Mouse (Mus musculus) neural tube, embryonic 11.5 days (tissue): Measurements from ENCODE around the gene Gm11213. TPM values are rescaled to one million over a fixed set of nuclear protein-coding genes. Genes with fewer than 3 reads are reported as not detected.
A peak's percentile ranks its signal among the peaks of the same experiment; 100 is the strongest.

ENCODE experiments used
- ATAC-seq: fragments of 200-750 bp; cut with Nextera tagmentation; 2 replicates; pipeline ENCODE4 v1.8.0; 2017; ENCODE audit warnings: moderate number of reproducible peaks, mild to moderate bottlenecking, moderate TSS enrichment, moderate library complexity; ENCODE audit not compliant: insufficient read depth, low FRiP score, low TSS enrichment
- DNase-seq: peaks from one replicate; pipeline ENCODE4 v3.0.0-alpha.2; 2015; ENCODE audit warnings: low spot score
- H3K27ac ChIP-seq: fragments of 300-500 bp; sonication (generic); 2 replicates; pipeline ENCODE4 v1.5.1; 2014; ENCODE audit warnings: low read depth, mild to moderate bottlenecking, low read length
- H3K27me3 ChIP-seq: fragments of 300-500 bp; sonication (generic); 2 replicates; pipeline ENCODE4 v1.6.1; 2014; ENCODE audit warnings: mild to moderate bottlenecking, low read length, mixed read lengths; ENCODE audit not compliant: control insufficient read depth, insufficient read depth
- H3K36me3 ChIP-seq: fragments of 300-500 bp; sonication (generic); 2 replicates; pipeline ENCODE4 v1.6.1; 2014; ENCODE audit warnings: mild to moderate bottlenecking, low read length, moderate library complexity, mixed read lengths; ENCODE audit not compliant: control insufficient read depth, insufficient read depth
- H3K4me1 ChIP-seq: fragments of 300-500 bp; sonication (generic); 2 replicates; pipeline ENCODE4 v1.6.1; 2014; ENCODE audit warnings: low read length, mixed read lengths; ENCODE audit not compliant: control insufficient read depth, insufficient read depth
- H3K4me2 ChIP-seq: fragments of 300-500 bp; sonication (generic); 2 replicates; pipeline ENCODE4 v1.6.1; 2014; ENCODE audit warnings: low read depth, mild to moderate bottlenecking, moderate library complexity
- H3K4me3 ChIP-seq: fragments of 300-500 bp; sonication (generic); 2 replicates; pipeline ENCODE4 v1.5.1; 2014; ENCODE audit warnings: low read depth, low read length
- H3K9ac ChIP-seq: fragments of 300-500 bp; sonication (generic); 2 replicates; pipeline ENCODE4 v1.6.1; 2014; ENCODE audit warnings: mild to moderate bottlenecking, low read length
- H3K9me3 ChIP-seq: fragments of 300-500 bp; sonication (generic); 2 replicates; pipeline ENCODE4 v1.6.1; 2016; ENCODE audit warnings: low read length; ENCODE audit not compliant: control insufficient read depth
- whole genome bisulfite sequencing: fragments of 180-500 bp; shearing (Covaris S2); extraction: QIAGEN DNeasy Blood & Tissue Kit; methylation state at CpG from one replicate; pipeline ENCODE4 v1.1.7; 2014; 5-methylcytosine and 5-hydroxymethylcytosine counted together
- polyA plus RNA-seq: library from polyadenylated mRNA; unstranded; fragments of >200 nt; fragmentation: Nextera tagmentation; extraction: Ambion mirVana; gene quantifications from 2 replicates; pipeline ENCODE4 v1.2.1, GENCODE M21; 2014

The Gm11213 gene
- polyA plus RNA-seq, 1 experiment from 2014 or later, result not detected

DNA sequence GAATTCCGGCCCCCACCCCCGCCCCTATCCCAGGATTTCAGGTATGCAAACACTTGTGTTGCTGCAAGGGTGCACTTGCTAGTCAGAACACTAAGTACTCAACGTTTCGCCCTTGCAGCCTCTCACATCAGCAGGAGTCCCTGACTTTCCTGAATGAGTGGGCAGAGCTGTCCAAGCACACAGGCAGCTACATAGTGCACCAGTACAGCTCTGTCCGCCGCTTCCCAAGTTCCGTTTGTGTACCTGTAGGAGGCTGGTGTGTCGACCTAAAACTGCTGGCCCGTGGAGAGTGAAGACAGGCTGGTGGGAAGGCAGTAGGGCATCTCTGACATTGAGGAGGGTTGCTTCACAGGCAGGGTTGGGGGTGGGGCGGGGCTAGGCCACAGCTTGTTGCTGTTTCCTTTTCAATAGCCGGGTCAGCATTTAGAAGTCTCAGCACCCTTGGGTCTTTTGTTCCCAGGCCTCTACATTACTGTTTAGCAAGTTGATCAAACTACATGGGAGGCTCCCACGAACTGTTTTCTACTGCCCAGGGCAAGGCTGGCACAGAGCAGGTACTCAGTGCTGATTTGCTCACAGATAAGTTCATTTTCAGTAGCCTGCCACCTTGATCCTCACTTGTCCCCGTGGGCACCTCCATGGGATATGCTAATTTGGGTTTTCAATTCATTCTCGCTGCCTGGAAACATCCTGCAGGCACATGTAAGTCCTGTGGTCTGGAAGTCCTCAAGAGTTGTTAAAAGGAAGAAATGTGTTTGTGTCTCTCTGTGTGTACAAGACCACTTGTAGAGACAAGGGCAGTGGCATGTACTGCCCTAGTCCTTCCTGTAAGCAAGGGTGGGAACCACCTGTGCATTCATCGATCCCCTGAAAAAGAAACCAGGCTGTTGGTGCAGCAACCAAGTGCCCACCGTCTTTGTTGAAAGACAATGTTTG lies 47.7 kb downstream of the Gm11213 start:
- Histone ChIP-seq H3K9ac (0 out of 2 replicates have a peak overlapping the region, but pooled peaks have one; percentile 11), H3K4me3 (no peak overlapping the region), H3K27me3 (no peaks in the 10 kb centered on the region), H3K4me2 (peak overlapping the region; percentile 81; the same call in 1 of the 2 replicates), H3K4me1 (peaks cover 20% of the 10 kb centered on the region), H3K36me3 (peaks cover 2% of the 10 kb centered on the region; the same call in 1 of the 2 replicates), H3K9me3 (no peaks in the 10 kb centered on the region), H3K27ac (no peak overlapping the region)
- DNase-seq (no peak), ATAC-seq (no peak)
- WGBS, result 24% methylated on average over 16 of the region's 16 CpGs

DNA sequence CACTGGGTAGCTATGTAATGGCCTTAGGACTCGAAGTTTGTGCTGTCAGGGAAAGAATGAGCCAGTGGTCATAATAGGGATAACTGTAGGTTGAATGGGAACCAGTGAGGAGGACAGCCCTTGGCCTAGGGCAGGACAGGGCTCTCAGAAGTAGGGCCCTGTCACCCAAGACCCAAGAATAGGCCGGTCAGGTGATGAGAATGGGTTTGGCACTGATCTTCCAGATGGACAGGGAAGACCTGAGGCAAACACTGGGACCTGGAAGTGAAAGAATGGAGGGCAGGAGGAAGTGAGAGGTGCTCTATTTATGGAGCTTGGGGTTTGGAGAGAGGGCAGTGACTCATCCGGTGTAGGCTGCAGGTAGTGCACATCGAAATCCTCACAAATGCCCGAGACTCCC lies 48.4 kb downstream of the Gm11213 start:
- ATAC-seq (no peak), DNase-seq (no peak)
- Histone ChIP-seq H3K9me3 (no peaks in the 10 kb centered on the region), H3K27ac (no peak overlapping the region), H3K36me3 (peaks cover 3% of the 10 kb centered on the region), H3K27me3 (no peaks in the 10 kb centered on the region), H3K9ac (no peak overlapping the region), H3K4me1 (peaks cover 20% of the 10 kb centered on the region), H3K4me3 (no peak overlapping the region), H3K4me2 (no peak overlapping the region)
- WGBS, result 63% methylated on average over 5 of the region's 5 CpGs

DNA sequence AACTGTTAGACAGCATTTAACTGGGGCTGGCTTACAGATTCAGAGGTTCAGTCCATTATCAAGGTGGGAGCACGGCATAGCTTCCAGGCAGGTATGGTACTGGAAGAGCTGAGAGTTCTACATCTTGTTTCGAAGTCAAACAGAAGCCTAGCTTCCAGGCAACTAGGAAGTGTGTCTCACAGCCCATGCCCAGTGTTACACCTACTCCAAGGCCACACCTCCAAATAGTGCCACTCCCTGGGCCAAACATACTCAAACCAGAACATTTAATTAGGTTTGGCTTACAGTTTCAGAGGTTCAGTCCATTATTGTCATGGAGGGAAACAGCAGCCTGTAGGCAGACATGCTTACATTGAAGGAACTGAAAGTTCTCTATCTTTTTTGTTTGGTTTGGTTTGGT lies 50.0 kb downstream of the Gm11213 start:
- Histone ChIP-seq H3K27me3 (no peaks in the 10 kb centered on the region), H3K27ac (no peak overlapping the region), H3K4me1 (peaks cover 20% of the 10 kb centered on the region), H3K4me3 (no peak overlapping the region), H3K4me2 (no peak overlapping the region), H3K9ac (no peak overlapping the region), H3K36me3 (peaks cover 4% of the 10 kb centered on the region), H3K9me3 (no peaks in the 10 kb centered on the region)
- 90% methylated on average over 2 of the region's 2 CpGs for WGBS
- no peak for DNase-seq
- ATAC-seq, result no peak

DNA sequence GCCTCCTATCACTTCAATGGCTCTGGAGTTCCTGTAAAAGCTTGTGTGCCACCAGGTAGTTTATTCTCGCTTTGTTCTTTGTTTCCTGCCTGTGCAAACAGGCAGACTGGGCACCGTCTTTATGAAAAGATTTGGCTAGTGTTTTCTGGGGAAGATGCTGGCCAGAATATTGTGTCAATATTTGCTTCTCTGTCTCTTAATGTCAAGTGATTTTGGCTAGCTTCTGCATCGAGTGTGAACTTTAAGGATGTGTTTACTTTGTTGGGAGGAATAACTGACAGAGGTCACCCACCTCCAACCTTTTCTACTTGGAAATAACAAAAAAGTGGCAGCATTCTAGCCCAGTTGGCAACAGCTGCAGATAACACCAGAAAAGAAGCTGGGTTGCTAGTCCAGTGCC lies 50.4 kb downstream of the Gm11213 start:
- H3K36me3 ChIP-seq, result peaks cover 5% of the 10 kb centered on the region
- no peaks in the 10 kb centered on the region for H3K9me3 ChIP-seq
- DNase-seq (no peak), ATAC-seq (no peak)
- no peak overlapping the region for H3K4me3 ChIP-seq
- 38% methylated on average over 3 of the region's 3 CpGs for WGBS
- H3K27ac ChIP-seq, result no peak overlapping the region
- H3K4me1 ChIP-seq, result peaks cover 20% of the 10 kb centered on the region
- no peak overlapping the region for H3K4me2 ChIP-seq
- no peaks in the 10 kb centered on the region for H3K27me3 ChIP-seq
- no peak overlapping the region for H3K9ac ChIP-seq

DNA sequence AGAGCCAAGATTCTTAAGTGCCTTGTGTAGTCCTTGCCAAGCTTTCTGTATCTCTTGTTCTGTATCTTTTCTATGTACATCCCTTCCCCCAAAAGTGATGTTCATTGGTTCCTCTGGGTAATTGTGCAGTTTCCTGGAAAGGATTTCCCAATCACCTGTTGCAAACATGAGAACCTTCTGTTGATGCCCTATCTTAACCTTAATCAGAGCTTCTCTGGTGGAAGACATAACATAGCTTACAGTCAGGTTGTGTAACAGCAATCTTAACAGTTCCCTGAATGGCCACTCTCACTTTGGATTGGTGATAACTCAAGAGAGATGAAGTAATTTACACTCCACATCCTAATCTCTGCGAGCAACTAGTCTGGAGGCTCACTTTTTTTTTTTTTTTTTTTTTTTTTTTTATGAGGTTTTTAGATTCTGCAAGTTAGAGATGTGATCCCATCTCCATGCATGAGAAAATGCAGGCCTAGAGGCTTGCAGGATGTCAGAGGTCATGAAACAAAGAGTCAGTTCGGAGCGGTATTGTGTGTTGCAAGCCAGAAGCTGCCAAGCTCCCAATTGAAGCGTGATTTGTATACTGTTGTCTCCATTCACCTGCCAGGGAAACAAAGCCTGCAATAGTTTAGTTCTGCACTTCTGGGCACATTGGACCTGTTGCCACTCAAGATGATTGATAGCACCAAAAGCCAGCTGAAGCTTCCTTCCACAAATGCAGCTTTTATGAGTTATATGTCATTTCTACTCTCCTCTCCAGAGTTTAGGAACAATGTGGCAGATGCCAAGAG lies 51.1 kb downstream of the Gm11213 start:
- Histone ChIP-seq H3K36me3 (peaks cover 8% of the 10 kb centered on the region), H3K27me3 (no peaks in the 10 kb centered on the region), H3K4me2 (no peak overlapping the region), H3K9me3 (no peaks in the 10 kb centered on the region), H3K4me1 (peaks cover 17% of the 10 kb centered on the region), H3K4me3 (no peak overlapping the region), H3K27ac (no peak overlapping the region), H3K9ac (no peak overlapping the region)
- DNase-seq, result no peak
- no peak for ATAC-seq
- 44% methylated on average over 4 of the region's 4 CpGs for WGBS

DNA sequence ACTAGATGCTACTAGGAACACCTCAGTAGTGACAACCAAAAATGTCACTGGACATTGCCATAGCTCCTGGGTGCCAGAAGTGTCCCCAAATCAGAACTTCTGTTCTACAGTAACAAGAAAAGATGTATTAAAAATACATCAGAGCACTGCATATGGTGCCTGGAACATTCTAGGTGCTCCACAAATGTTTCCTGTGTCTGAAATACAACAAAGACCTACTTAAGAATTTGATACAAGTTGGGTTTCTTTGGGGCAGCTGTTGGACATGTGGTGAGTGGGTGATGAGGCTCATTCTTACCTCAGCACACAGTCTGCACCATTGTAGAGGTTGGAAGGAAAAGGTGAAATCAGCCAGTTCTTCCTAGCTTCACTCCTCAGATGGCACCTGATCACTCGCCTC lies 52.2 kb downstream of the Gm11213 start:
- H3K9me3 ChIP-seq, result no peaks in the 10 kb centered on the region
- H3K9ac ChIP-seq, result no peak overlapping the region
- DNase-seq (no peak), ATAC-seq (no peak)
- no peak overlapping the region for H3K4me3 ChIP-seq
- no peak overlapping the region for H3K4me2 ChIP-seq
- 92% methylated on average over 1 of the region's 1 CpGs for WGBS
- H3K36me3 ChIP-seq, result peaks cover 10% of the 10 kb centered on the region
- H3K27ac ChIP-seq, result no peak overlapping the region
- peaks cover 13% of the 10 kb centered on the region for H3K4me1 ChIP-seq
- no peaks in the 10 kb centered on the region for H3K27me3 ChIP-seq

DNA sequence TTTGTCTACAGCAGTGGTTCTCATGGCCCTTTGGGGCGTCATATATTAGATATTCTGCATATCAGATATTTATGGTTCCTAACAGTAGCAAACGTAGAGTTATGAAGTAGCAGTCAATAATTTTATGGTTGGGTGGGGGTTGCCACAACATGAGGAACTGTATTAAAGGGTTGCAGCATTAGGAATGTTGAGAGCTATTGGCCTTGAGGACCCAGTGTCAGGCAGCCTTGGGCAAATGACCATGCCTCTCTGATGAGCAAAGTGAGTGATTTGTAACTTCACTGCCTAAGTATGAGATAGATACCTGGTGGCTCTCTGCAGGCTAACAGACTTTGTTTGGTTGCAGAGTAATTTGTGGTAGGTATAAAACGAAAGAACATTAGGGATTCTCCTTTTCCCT lies 54.2 kb downstream of the Gm11213 start:
- Histone ChIP-seq H3K4me1 (peaks cover 17% of the 10 kb centered on the region), H3K36me3 (peaks cover 10% of the 10 kb centered on the region), H3K4me2 (no peak overlapping the region), H3K27ac (no peak overlapping the region), H3K27me3 (no peaks in the 10 kb centered on the region), H3K4me3 (no peak overlapping the region), H3K9ac (no peak overlapping the region), H3K9me3 (no peaks in the 10 kb centered on the region)
- DNase-seq, result no peak
- 96% methylated on average over 3 of the region's 3 CpGs for WGBS
- ATAC-seq, result no peak

DNA sequence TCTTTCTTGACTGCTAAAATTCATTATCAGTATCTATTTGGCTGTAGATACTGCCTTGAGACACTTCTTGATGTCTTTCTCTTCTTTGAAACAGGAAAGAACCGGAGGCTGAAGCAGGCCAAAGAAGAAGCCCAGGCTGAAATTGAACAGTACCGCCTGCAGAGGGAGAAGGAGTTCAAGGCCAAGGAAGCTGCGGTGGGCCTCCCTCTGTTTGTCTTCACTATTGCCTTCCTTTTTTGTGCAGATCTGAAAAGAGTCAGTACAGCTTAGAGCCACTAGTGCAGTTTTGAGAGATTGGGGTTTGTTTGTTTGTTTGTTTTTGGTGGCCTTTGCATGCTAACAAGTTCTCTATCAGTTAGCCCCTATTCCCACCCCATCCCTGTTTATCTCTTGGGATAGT lies 56.6 kb downstream of the Gm11213 start:
- Histone ChIP-seq H3K4me1 (peaks cover 16% of the 10 kb centered on the region), H3K4me3 (no peak overlapping the region), H3K27me3 (no peaks in the 10 kb centered on the region), H3K27ac (no peak overlapping the region), H3K9me3 (no peaks in the 10 kb centered on the region), H3K9ac (no peak overlapping the region), H3K36me3 (peaks cover 10% of the 10 kb centered on the region), H3K4me2 (no peak overlapping the region)
- ATAC-seq (no peak), DNase-seq (no peak)
- 80% methylated on average over 3 of the region's 3 CpGs for WGBS
